Mouse (Mus musculus) c-Kit-negative CD71-positive TER-119-positive erythroid progenitor cells, embryonic 14.5 days (primary cell): Measurements from ENCODE around the gene Coq6.

Experiments
- DNase-seq: peaks from one replicate; pipeline ENCODE4 v3.0.0-alpha.2; 2013; ENCODE audit warnings: low read depth, low spot score

Gene Coq6

GRCm38 (mm10) chr12:84361555-84362489 lies at the start of gene Coq6, which contains the start of gene Fam161b:
Gene Coq6, plus strand, starts transcription at chr12:84361657.
Gene Fam161b, minus strand, starts transcription at chr12:84361833.
- DNase-seq: peak; percentile 98

GRCm38 (mm10) chr12:84316006-84316405 lies 45.5 kb upstream of the Coq6 start:
- no peak for DNase-seq

GRCm38 (mm10) chr12:84316721-84317621 lies 44.5 kb upstream of the Coq6 start, which contains the start of gene Zfp410:
Gene Zfp410, plus strand, starts transcription at chr12:84316852.
- peak; percentile 65 for DNase-seq

- no peak for DNase-seq
Measured at GRCm38 (mm10) chr12:84327111-84327512, 34.3 kb upstream of the Coq6 start.

- DNase-seq: no peak
Measured at GRCm38 (mm10) chr12:84336963-84337625, 24.4 kb upstream of the Coq6 start.

- DNase-seq: no peak
Measured at GRCm38 (mm10) chr12:84347192-84347591, 14.3 kb upstream of the Coq6 start.

- peak; percentile 21 for DNase-seq
Measured at GRCm38 (mm10) chr12:84358699-84359098, 2.8 kb upstream of the Coq6 start.

GRCm38 (mm10) chr12:84362872-84363271 lies 1.4 kb downstream of the Coq6 start:
- no peak for DNase-seq

GRCm38 (mm10) chr12:84364291-84364690 lies 2.8 kb downstream of the Coq6 start:
- DNase-seq: no peak

GRCm38 (mm10) chr12:84365137-84365536 lies 3.7 kb downstream of the Coq6 start:
- no peak for DNase-seq

GRCm38 (mm10) chr12:84366971-84367370 lies 5.5 kb downstream of the Coq6 start:
- peak; percentile 19 for DNase-seq

- no peak for DNase-seq
Measured at GRCm38 (mm10) chr12:84371647-84372046, 10.2 kb downstream of the Coq6 start.

- DNase-seq: no peak
Measured at GRCm38 (mm10) chr12:84373831-84374481, 12.5 kb downstream of the Coq6 start.

- DNase-seq: no peak
Measured at GRCm38 (mm10) chr12:84382369-84382768, 20.9 kb downstream of the Coq6 start.

GRCm38 (mm10) chr12:84384644-84385081 lies 23.2 kb downstream of the Coq6 start:
- DNase-seq: no peak

- DNase-seq: no peak
Measured at GRCm38 (mm10) chr12:84385408-84385807, 24.0 kb downstream of the Coq6 start.

GRCm38 (mm10) chr12:84388097-84388496 lies 26.6 kb downstream of the Coq6 start:
- no peak for DNase-seq

- no peak for DNase-seq
Measured at GRCm38 (mm10) chr12:84388774-84389400, 27.4 kb downstream of the Coq6 start.

GRCm38 (mm10) chr12:84390336-84390735 lies 28.9 kb downstream of the Coq6 start:
- DNase-seq: no peak

GRCm38 (mm10) chr12:84392681-84393080 lies 31.2 kb downstream of the Coq6 start:
- DNase-seq: no peak
